Mouse (Mus musculus) layer of hippocampus, postnatal 10 days (tissue): ENCODE data around the gene Swap70. TPM values are rescaled to one million over a fixed set of nuclear protein-coding genes. Genes with fewer than 3 reads are reported as not detected.
"Not testable (repeated sequence)": the region's sequence is repeated elsewhere in the genome, so short reads cannot be mapped to it uniquely, and the experiment has no call there.

Experiments
- DNase-seq, 2 experiments: peaks; one replicate each; pipeline ENCODE4 v3.0.0; 2021; ENCODE audit warnings: low spot score in 2 of 2
- long read RNA-seq: library from polyadenylated mRNA; stranded (forward); transcript quantifications from one replicate; pipeline ENCODE4 v2.0.0, GENCODE M21; 2023
- total RNA-seq, 2 experiments: library from RNA; stranded (reverse); gene quantifications; 2 replicates each; pipeline ENCODE4 v1.2.3; 2021

Swap70 gene
- total RNA-seq: 10 to 100 TPM; 13.7 to 15.1 TPM
- long read RNA-seq, full-length matches to known transcripts: 8 of 10 reads
- long read RNA-seq, partial matches to known transcripts: 1 of 10 reads
- long read RNA-seq, other reads (novel, unspliced or antisense): 1 of 10 reads

- DNase-seq: peak; percentile 73 to 82
Observed at GRCm38 (mm10) chr7:110221586-110222481, at the start of gene Swap70. Swap70 (plus strand) TSS chr7:110221711.

DNA sequence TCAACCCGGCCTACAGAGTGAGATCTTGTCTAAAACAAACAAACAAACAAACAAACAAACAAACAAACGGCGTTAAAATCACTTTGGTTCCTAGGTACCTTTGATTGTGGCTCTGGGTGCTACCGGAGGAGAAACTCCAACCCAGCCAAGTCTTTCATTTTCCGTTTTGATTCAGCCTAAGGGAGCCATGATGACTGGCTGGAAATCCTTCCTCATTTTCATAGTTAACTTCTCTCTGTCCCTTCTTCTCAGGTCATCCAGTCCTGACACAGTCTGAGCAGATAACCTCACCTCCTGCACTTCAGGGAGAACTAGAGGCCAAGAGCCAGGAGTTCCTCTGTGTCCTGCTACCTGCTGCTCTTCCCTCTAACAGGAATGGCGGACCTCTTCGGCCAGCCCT, 42.3 kb upstream of the Swap70 start:
- DNase-seq: no peak

DNA sequence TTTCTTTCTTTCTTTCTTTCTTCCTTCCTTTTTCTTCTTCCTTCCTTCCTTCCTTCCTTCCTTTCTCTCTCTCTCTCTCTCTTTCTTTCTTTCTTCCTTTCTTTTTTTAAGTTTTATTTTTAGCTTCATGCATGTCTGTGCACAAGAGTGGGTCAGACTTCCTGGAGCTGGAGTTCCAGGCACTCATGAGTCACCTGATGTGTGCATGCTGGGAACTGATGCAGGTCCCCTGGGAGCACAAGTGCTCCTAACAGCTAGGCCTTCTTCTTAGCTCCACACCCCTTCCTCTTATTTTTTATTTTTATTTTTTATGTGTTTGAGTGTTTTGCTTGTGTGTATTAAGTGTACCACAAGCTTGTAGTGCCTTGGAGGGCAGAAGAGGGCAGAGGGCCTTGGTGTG, 40.9 kb upstream of the Swap70 start:
- DNase-seq: no peak

- DNase-seq: no peak
Observed at GRCm38 (mm10) chr7:110181446-110181845, 40.1 kb upstream of the Swap70 start.

DNA sequence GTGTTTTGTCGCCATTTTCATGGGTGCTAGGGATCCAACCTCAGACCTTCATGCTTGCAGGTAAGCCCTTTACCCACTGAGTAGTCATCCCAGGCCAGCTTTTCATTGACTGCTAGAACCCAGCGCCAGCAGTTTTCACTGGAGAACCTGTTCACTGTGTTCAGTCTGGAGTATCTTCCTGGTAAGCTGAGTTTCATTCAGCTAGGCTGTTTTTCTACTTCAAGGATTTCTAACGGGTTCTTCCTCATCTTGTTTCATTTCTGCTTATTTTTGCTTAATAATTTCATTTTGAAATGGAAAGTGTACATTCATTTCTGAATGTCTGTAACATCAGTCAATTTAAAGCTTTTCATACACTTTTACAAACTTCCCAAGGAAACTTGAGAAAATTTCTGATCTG, 36.9 kb upstream of the Swap70 start:
- DNase-seq: no peak

GRCm38 (mm10) chr7:110189951-110190350, 31.6 kb upstream of the Swap70 start:
- DNase-seq: no peak

- no peak for DNase-seq
Observed at GRCm38 (mm10) chr7:110193186-110193585, 28.3 kb upstream of the Swap70 start.

GRCm38 (mm10) chr7:110197176-110197575, 24.3 kb upstream of the Swap70 start:
- DNase-seq: no peak

GRCm38 (mm10) chr7:110201933-110202332, 19.6 kb upstream of the Swap70 start:
- no peak for DNase-seq

DNA sequence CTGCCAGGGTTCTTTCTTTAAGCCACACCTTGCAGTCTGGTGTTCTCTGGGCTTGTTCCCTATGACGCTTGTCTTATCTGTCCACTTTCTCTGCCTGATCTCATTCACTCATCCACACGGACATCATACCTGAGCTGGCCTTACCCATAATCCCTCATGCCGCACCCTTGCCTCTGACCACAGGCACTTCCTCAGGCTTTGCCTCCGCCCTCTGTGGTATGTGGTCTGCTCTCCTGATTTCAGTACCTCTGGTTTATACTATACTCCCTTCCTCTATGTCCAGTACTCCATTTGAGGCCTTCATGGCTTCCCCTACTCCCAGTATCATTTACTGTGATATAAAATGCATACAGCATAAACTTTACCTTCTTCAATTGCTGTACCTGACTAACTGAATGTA, 17.3 kb upstream of the Swap70 start:
- DNase-seq: no peak

GRCm38 (mm10) chr7:110208341-110208740, 13.2 kb upstream of the Swap70 start:
- DNase-seq: no peak

DNA sequence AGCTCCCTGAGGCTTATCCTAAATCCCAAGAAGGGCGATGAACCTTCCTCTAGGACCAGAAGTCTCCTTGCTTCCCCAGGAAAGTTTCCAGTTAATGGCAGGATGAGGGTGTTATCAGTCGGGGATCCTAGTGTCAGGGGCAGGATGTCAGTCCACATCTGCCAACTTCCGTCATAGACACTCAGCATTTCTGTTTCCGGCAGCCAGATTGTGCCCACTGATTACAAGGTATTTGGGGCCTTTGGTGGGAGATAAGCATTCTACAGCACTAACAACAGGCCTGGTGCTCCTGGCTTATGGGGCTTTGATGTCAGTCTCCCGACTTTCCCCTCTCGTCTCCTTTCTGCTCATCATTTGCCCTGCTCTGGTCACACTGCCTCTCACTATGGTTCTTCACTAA, 12.1 kb upstream of the Swap70 start:
- no peak for DNase-seq

GRCm38 (mm10) chr7:110211025-110211424, 10.5 kb upstream of the Swap70 start:
- no peak for DNase-seq

DNA sequence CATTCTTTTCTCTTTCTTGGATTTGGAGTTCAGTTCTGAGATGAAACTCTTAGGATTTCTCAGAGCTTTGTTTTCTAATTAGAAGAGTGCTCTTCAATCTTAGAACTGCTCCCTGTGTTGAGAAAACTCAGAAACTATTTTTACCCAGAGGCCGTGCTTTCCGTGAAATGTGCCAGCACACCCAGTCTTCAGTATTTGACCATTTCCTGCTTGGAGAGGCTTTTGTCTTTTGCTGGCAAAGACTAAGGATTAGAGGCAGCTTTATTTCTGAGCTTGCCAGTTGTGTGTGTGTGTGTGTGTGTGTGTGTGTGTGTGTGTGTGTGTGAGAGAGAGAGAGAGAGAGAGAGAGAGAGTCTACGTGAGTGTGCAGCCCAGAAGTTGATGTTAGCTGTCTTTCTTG, 6.6 kb upstream of the Swap70 start:
- DNase-seq: no peak

GRCm38 (mm10) chr7:110221051-110221585, 393 bp upstream of the Swap70 start:
- DNase-seq: no peak

DNA sequence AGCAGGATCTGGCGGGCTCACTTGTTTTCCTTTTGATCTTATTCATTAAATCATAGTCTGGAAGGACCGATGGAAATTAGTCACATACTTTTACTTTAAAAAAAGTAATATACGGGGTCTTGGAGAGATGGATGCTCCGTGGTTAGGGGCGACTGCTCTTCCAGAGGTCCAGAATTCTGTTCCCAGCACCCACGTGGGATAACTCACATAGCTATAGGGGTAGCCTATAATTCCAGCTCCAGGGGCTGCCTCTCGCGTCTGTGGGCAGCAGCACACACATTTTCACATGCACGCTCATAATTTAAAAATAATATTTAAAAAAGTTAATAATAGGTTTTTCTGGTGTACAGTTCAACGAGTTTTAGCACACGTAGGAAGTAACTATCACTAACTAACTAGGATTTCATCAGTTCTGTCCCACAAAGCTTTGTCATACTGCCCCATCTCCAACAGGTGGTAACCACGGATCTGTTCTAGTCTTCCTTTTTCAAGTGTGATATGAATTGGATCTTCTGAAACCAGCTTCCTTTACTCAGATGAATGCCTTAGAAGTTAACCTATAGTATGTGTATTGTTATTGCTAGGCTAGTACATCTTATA, 1.2 kb downstream of the Swap70 start:
- no peak for DNase-seq

DNA sequence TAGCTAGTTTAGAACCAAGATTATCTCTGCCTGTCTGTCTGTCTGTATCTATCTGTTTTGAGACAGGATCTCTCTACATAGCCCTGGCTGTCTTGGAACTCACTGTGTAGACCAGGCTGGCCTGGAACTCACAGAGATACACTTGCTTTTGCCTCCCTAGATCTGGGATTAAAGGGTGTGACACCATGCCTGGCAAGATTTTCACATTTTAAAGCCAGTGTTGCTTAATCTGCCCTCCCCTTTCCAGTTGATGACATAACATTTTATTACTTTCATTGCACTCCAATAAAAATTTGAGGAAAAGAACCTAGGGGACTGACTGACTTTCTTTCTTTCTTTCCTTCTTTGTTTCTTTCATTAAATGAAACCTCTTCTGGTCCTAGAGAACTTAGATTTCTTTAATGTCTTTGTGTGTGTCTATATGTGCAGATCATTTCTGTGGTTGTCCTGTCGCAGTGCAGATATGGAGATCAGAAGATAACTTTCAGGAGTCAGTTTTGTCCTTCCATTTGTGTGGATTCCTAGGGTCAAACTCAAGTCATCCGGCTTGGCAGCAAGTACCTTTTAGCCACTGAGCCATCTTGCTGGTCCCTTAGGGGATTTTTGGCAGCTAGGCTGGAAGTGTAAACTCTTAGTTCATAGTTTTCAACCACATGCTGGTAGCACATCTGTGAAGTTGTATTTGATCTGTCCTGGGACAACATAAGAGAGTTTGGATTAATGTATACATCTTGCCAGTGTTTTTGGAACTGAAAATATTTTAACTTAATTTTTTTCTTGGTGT, 2.4 kb downstream of the Swap70 start:
- DNase-seq: no peak

GRCm38 (mm10) chr7:110226484-110226883, 5.0 kb downstream of the Swap70 start:
- no peak for DNase-seq

DNA sequence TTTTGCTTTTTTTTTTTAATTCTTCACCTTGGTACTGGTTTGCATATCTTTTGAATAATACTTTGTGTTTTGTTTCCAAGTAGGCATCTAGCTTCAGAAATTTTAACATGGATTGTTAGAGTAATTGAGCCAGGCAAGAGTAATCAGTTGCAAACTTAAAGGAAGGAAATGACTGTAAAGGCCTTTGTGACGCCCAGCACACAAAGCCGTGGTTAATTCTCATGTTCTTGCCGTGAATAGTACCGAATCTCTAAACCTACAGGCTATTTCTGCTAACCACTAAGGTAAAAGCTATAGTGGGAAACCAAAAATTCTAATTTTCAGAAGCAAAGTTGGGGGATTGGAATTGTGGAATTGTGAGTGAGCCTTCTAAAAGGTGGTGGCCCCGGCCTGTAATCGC, 8.5 kb downstream of the Swap70 start:
- no peak for DNase-seq

GRCm38 (mm10) chr7:110231127-110231526, 9.6 kb downstream of the Swap70 start:
- not testable (repeated sequence) for DNase-seq

- DNase-seq: no peak
Observed at GRCm38 (mm10) chr7:110236085-110236484, 14.6 kb downstream of the Swap70 start.
